In genomic region chr8:122812610-122813250, GRCm38 (mm10) we compare ENCODE assay signal across 11 mouse cellular contexts. TPM values are rescaled to one million over a fixed set of nuclear protein-coding genes. Genes with fewer than 3 reads are reported as not detected.
DNase-seq lines count a peak whose midpoint lies in the region; ATAC-seq lines count a peak whose summit lies in the region.
"Had no signal": no experiment of that assay in that cellular context is flagged by ENCODE, and none has a peak within 500 bp of the region (broad histone marks: within the 10 kb centered on the region; RNA-seq: fewer than 3 reads in every experiment).

No protein-coding gene starts in this region.

- H3K36me3 ChIP-seq in hindbrain, embryonic 11.5 days (ENCODE audit: control insufficient read depth, insufficient read depth, low read length): no peaks in the 10 kb centered on the region
- H3K36me3 ChIP-seq in hindbrain, embryonic 10.5 days: peaks cover 34% of the 10 kb centered on the region
- H3K36me3 ChIP-seq in forebrain, embryonic 12.5 days (replicated peaks): 0 out of 2 replicates have a peak, but pooled peaks cover 6% of the 10 kb centered on the region
- H3K36me3 ChIP-seq in midbrain, embryonic 13.5 days: 0 out of 2 replicates have a peak, but pooled peaks cover 6% of the 10 kb centered on the region

- WGBS in hindbrain, embryonic 11.5 days: 70% methylated on average over 14 of the region's 14 CpGs
- 79% methylated on average over 14 of the region's 14 CpGs for WGBS in hindbrain, embryonic 10.5 days
- WGBS in forebrain, embryonic 12.5 days: 74% methylated on average over 14 of the region's 14 CpGs
- 79% methylated on average over 14 of the region's 14 CpGs for WGBS in midbrain, embryonic 13.5 days

- peak overlapping the region; percentile 64 for H3K27ac ChIP-seq in hindbrain, embryonic 11.5 days (ENCODE audit: low read depth, low read length)
- H3K27ac ChIP-seq in hindbrain, embryonic 10.5 days: no peak overlapping the region
- H3K27ac ChIP-seq in forebrain, embryonic 12.5 days: no peak overlapping the region
- H3K27ac ChIP-seq in midbrain, embryonic 13.5 days: peak overlapping the region; percentile 64; the same call in 1 of the 2 replicates

- intact Hi-C loops in gastrocnemius, postnatal 36 days (cut with DNase I): no loop called here

- peak; percentile 43; the same call in 1 of the 2 replicates for ATAC-seq in hindbrain, embryonic 11.5 days (ENCODE audit: low FRiP score)
- peak; percentile 31; the same call in 1 of the 2 replicates for ATAC-seq in forebrain, embryonic 12.5 days (ENCODE audit: low FRiP score)
- 0 out of 2 replicates have a peak, but pooled peaks have one; percentile 10 for ATAC-seq in midbrain, embryonic 13.5 days

- peaks cover 2% of the 10 kb centered on the region; the same call in 1 of the 2 replicates for H3K4me1 ChIP-seq in hindbrain, embryonic 11.5 days (replicated peaks; ENCODE audit: control insufficient read depth, insufficient read depth, low read length)
- peaks cover 58% of the 10 kb centered on the region for H3K4me1 ChIP-seq in hindbrain, embryonic 10.5 days (replicated peaks)
- H3K4me1 ChIP-seq in forebrain, embryonic 12.5 days: peaks cover 50% of the 10 kb centered on the region
- peaks cover 66% of the 10 kb centered on the region for H3K4me1 ChIP-seq in midbrain, embryonic 13.5 days (replicated peaks)

- no peak overlapping the region for H3K4me3 ChIP-seq in hindbrain, embryonic 11.5 days (ENCODE audit: low read depth, low read length)
- H3K4me3 ChIP-seq in hindbrain, embryonic 10.5 days: no peak overlapping the region
- H3K4me3 ChIP-seq in forebrain, embryonic 12.5 days (replicated peaks): no peak overlapping the region
- H3K4me3 ChIP-seq in midbrain, embryonic 13.5 days (replicated peaks): no peak overlapping the region

- no peaks in the 10 kb centered on the region for H3K9me3 ChIP-seq in hindbrain, embryonic 11.5 days (ENCODE audit: control insufficient read depth, low read length)
- no peaks in the 10 kb centered on the region for H3K9me3 ChIP-seq in hindbrain, embryonic 10.5 days
- H3K9me3 ChIP-seq in forebrain, embryonic 12.5 days: no peaks in the 10 kb centered on the region
- no peaks in the 10 kb centered on the region for H3K9me3 ChIP-seq in midbrain, embryonic 13.5 days

- H3K9ac ChIP-seq in hindbrain, embryonic 11.5 days (ENCODE audit: low read depth, low read length): no peak overlapping the region
- H3K9ac ChIP-seq in forebrain, embryonic 12.5 days: no peak overlapping the region
- H3K9ac ChIP-seq in midbrain, embryonic 13.5 days (replicated peaks): 0 out of 2 replicates have a peak overlapping the region, but pooled peaks have one; percentile 23

- H3K4me2 ChIP-seq in hindbrain, embryonic 11.5 days (replicated peaks; ENCODE audit: low read depth, low read length): no peak overlapping the region
- H3K4me2 ChIP-seq in forebrain, embryonic 12.5 days: no peak overlapping the region
- H3K4me2 ChIP-seq in midbrain, embryonic 13.5 days (replicated peaks): no peak overlapping the region

- no peaks in the 10 kb centered on the region for H3K27me3 ChIP-seq in hindbrain, embryonic 11.5 days (ENCODE audit: control insufficient read depth, insufficient read depth, low read length)
- peaks cover 18% of the 10 kb centered on the region for H3K27me3 ChIP-seq in hindbrain, embryonic 10.5 days (ENCODE audit: insufficient read depth, poor library complexity, severe bottlenecking)
- peaks cover 64% of the 10 kb centered on the region for H3K27me3 ChIP-seq in forebrain, embryonic 12.5 days
- 0 out of 2 replicates have a peak, but pooled peaks cover 3% of the 10 kb centered on the region for H3K27me3 ChIP-seq in midbrain, embryonic 13.5 days

- DNase-seq in hindbrain, embryonic 11.5 days (ENCODE audit: low spot score): no peak
- DNase-seq in hindbrain, embryonic 10.5 days (ENCODE audit: low spot score): no peak
- peak; percentile 54 for DNase-seq in ES-CJ7 (ENCODE audit: low read depth, low spot score)
- DNase-seq in urinary bladder, postnatal 14 days (ENCODE audit: low spot score): no peak
- no peak for DNase-seq in frontal cortex, postnatal 36 days (ENCODE audit: low spot score in 2 of 2)
- DNase-seq in gastrocnemius, postnatal 36 days: no peak
- DNase-seq: cerebellum, adult 9-10 months; lung, postnatal 14 days had no signal

RNA-seq across cellular contexts. Expression of gene Cdh15, which starts 35.0 kb away (rescaled TPM):
- polyA plus RNA-seq in hindbrain, embryonic 11.5 days (2014; fragmentation: Nextera tagmentation; extraction: Ambion mirVana): 0.86 and 1.7 TPM in 2 replicates
- 0.80 and 1.2 TPM in 2 replicates for polyA plus RNA-seq in hindbrain, embryonic 10.5 days (2016; fragmentation: Nextera tagmentation; extraction: Ambion mirVana)
- polyA plus RNA-seq in forebrain, embryonic 12.5 days (2016; fragmentation: Nextera tagmentation; extraction: Ambion mirVana): 0.51 and 0.73 TPM in 2 replicates
- polyA plus RNA-seq in midbrain, embryonic 13.5 days (2015; fragmentation: Nextera tagmentation; extraction: Ambion mirVana): 1.00 and 1.1 TPM in 2 replicates
- 10 to 100 TPM; 15.6 to 20.4 TPM for total RNA-seq in gastrocnemius, postnatal 36 days (2021)
- polyA plus RNA-seq: small intestine, adult 2 months had no signal

RNA-seq across cellular contexts. Expression of gene Acsf3, which starts 37.4 kb away (rescaled TPM):
- polyA plus RNA-seq in hindbrain, embryonic 11.5 days (2014; fragmentation: Nextera tagmentation; extraction: Ambion mirVana): 11.5 and 15.4 TPM in 2 replicates
- polyA plus RNA-seq in hindbrain, embryonic 10.5 days (2016; fragmentation: Nextera tagmentation; extraction: Ambion mirVana): 16.5 and 18.0 TPM in 2 replicates
- polyA plus RNA-seq in forebrain, embryonic 12.5 days (2016; fragmentation: Nextera tagmentation; extraction: Ambion mirVana): 16.1 and 17.3 TPM in 2 replicates
- 17.9 and 18.7 TPM in 2 replicates for polyA plus RNA-seq in midbrain, embryonic 13.5 days (2015; fragmentation: Nextera tagmentation; extraction: Ambion mirVana)
- 10 to 100 TPM; 12.5 to 14.2 TPM for total RNA-seq in gastrocnemius, postnatal 36 days (2021)

Comparison
In these comparisons a context has a peak if more than half of its experiments do, and no peak if none do; other contexts are left out.
1. H3K27ac ChIP-seq: peak in hindbrain, embryonic 11.5 days (single experiment) and midbrain, embryonic 13.5 days (single experiment); none in hindbrain, embryonic 10.5 days (single experiment) and forebrain, embryonic 12.5 days (single experiment).
2. Peak in every context shown above with its lines, with median percentiles within 50 percentile points of each other: ATAC-seq.